Mouse (Mus musculus): ENCODE data around the gene Pgs1. TPM values are rescaled to one million over a fixed set of nuclear protein-coding genes. Genes with fewer than 3 reads are reported as not detected.

The Pgs1 gene
- polyA plus RNA-seq, 1 experiment from 2014 or later = 30.6 TPM

- no peaks in the 10 kb centered on the region for H3K9me3 ChIP-seq (ENCODE audit: control insufficient read depth, low read depth, low read length)
- peaks cover 27% of the 10 kb centered on the region; the same call in 1 of the 2 replicates for H3K4me1 ChIP-seq (ENCODE audit: control insufficient read depth, insufficient read depth, low read length)
- no peak overlapping the region for H3K4me2 ChIP-seq (replicated peaks; ENCODE audit: low read depth, low read length)
- no peaks in the 10 kb centered on the region for H3K27me3 ChIP-seq (ENCODE audit: control insufficient read depth, insufficient read depth, low read length)
- WGBS = 66% methylated on average over 5 of the region's 5 CpGs
- H3K4me3 ChIP-seq (ENCODE audit: low read depth, low read length) = no peak overlapping the region
- H3K9ac ChIP-seq (replicated peaks; ENCODE audit: low read depth, low read length) = no peak overlapping the region
- H3K36me3 ChIP-seq (ENCODE audit: control insufficient read depth, insufficient read depth, low read length) = peaks cover 19% of the 10 kb centered on the region
- no peak for ATAC-seq (ENCODE audit: insufficient number of reproducible peaks, insufficient read depth, low FRiP score, low read depth)
- H3K27ac ChIP-seq (ENCODE audit: low read length) = no peak overlapping the region
Observed at GRCm38 (mm10) chr11:118008144-118008805, 22.2 kb downstream of the Pgs1 start.

GRCm38 (mm10) chr11:118008843-118009242 is 22.8 kb downstream of the Pgs1 start:
- H3K9ac ChIP-seq (replicated peaks; ENCODE audit: low read depth, low read length) = 0 out of 2 replicates have a peak overlapping the region, but pooled peaks have one; percentile 1
- H3K4me3 ChIP-seq (ENCODE audit: low read depth, low read length) = no peak overlapping the region
- H3K4me2 ChIP-seq (replicated peaks; ENCODE audit: low read depth, low read length) = no peak overlapping the region
- WGBS = 74% methylated on average over 8 of the region's 8 CpGs
- H3K27ac ChIP-seq (ENCODE audit: low read length) = no peak overlapping the region
- H3K27me3 ChIP-seq (ENCODE audit: control insufficient read depth, insufficient read depth, low read length) = no peaks in the 10 kb centered on the region
- ATAC-seq (ENCODE audit: insufficient number of reproducible peaks, insufficient read depth, low FRiP score, low read depth) = no peak
- H3K9me3 ChIP-seq (ENCODE audit: control insufficient read depth, low read depth, low read length) = no peaks in the 10 kb centered on the region
- peaks cover 27% of the 10 kb centered on the region; the same call in 1 of the 2 replicates for H3K4me1 ChIP-seq (ENCODE audit: control insufficient read depth, insufficient read depth, low read length)
- peaks cover 16% of the 10 kb centered on the region for H3K36me3 ChIP-seq (ENCODE audit: control insufficient read depth, insufficient read depth, low read length)

- Histone ChIP-seq H3K36me3 (ENCODE audit: control insufficient read depth, insufficient read depth, low read length) (peaks cover 17% of the 10 kb centered on the region), H3K27ac (ENCODE audit: low read length) (no peak overlapping the region; the same call in 1 of the 2 replicates), H3K27me3 (ENCODE audit: control insufficient read depth, insufficient read depth, low read length) (no peaks in the 10 kb centered on the region), H3K9ac (replicated peaks; ENCODE audit: low read depth, low read length) (peak overlapping the region; percentile 1; the same call in 1 of the 2 replicates), H3K4me3 (ENCODE audit: low read depth, low read length) (no peak overlapping the region), H3K9me3 (ENCODE audit: control insufficient read depth, low read depth, low read length) (no peaks in the 10 kb centered on the region), H3K4me2 (replicated peaks; ENCODE audit: low read depth, low read length) (no peak overlapping the region), H3K4me1 (ENCODE audit: control insufficient read depth, insufficient read depth, low read length) (peaks cover 27% of the 10 kb centered on the region; the same call in 1 of the 2 replicates)
- WGBS = 45% methylated on average over 4 of the region's 4 CpGs
- ATAC-seq (ENCODE audit: insufficient number of reproducible peaks, insufficient read depth, low FRiP score, low read depth) = no peak
Observed at GRCm38 (mm10) chr11:118009865-118010571, 23.9 kb downstream of the Pgs1 start.

- WGBS = 48% methylated on average over 1 of the region's 1 CpGs
- Histone ChIP-seq H3K36me3 (ENCODE audit: control insufficient read depth, insufficient read depth, low read length) (peaks cover 6% of the 10 kb centered on the region), H3K9ac (replicated peaks; ENCODE audit: low read depth, low read length) (no peak overlapping the region), H3K4me2 (replicated peaks; ENCODE audit: low read depth, low read length) (no peak overlapping the region), H3K27ac (ENCODE audit: low read length) (peak overlapping the region; percentile 21; the same call in 1 of the 2 replicates), H3K27me3 (ENCODE audit: control insufficient read depth, insufficient read depth, low read length) (no peaks in the 10 kb centered on the region), H3K4me3 (ENCODE audit: low read depth, low read length) (no peak overlapping the region), H3K4me1 (ENCODE audit: control insufficient read depth, insufficient read depth, low read length) (peaks cover 22% of the 10 kb centered on the region; the same call in 1 of the 2 replicates), H3K9me3 (ENCODE audit: control insufficient read depth, low read depth, low read length) (no peaks in the 10 kb centered on the region)
- ATAC-seq (ENCODE audit: insufficient number of reproducible peaks, insufficient read depth, low FRiP score, low read depth) = no peak
Observed at GRCm38 (mm10) chr11:118012595-118012994, 26.5 kb downstream of the Pgs1 start.

GRCm38 (mm10) chr11:118013339-118013738 is 27.2 kb downstream of the Pgs1 start:
- Histone ChIP-seq H3K4me1 (ENCODE audit: control insufficient read depth, insufficient read depth, low read length) (peaks cover 15% of the 10 kb centered on the region; the same call in 1 of the 2 replicates), H3K36me3 (ENCODE audit: control insufficient read depth, insufficient read depth, low read length) (peaks cover 6% of the 10 kb centered on the region)
- ATAC-seq (ENCODE audit: insufficient number of reproducible peaks, insufficient read depth, low FRiP score, low read depth) = no peak

GRCm38 (mm10) chr11:118014391-118014995 is 28.4 kb downstream of the Pgs1 start:
- Histone ChIP-seq H3K4me3 (ENCODE audit: low read depth, low read length) (no peak overlapping the region), H3K27ac (ENCODE audit: low read length) (no peak overlapping the region), H3K9me3 (ENCODE audit: control insufficient read depth, low read depth, low read length) (no peaks in the 10 kb centered on the region), H3K27me3 (ENCODE audit: control insufficient read depth, insufficient read depth, low read length) (no peaks in the 10 kb centered on the region), H3K4me1 (ENCODE audit: control insufficient read depth, insufficient read depth, low read length) (peaks cover 3% of the 10 kb centered on the region; the same call in 1 of the 2 replicates), H3K9ac (replicated peaks; ENCODE audit: low read depth, low read length) (no peak overlapping the region), H3K4me2 (replicated peaks; ENCODE audit: low read depth, low read length) (no peak overlapping the region), H3K36me3 (ENCODE audit: control insufficient read depth, insufficient read depth, low read length) (peaks cover 6% of the 10 kb centered on the region)
- 78% methylated on average over 12 of the region's 12 CpGs for whole genome bisulfite sequencing
- ATAC-seq (ENCODE audit: insufficient number of reproducible peaks, insufficient read depth, low FRiP score, low read depth) = no peak

More at GRCm38 (mm10) chr11:118013339-118013738, 27.2 kb downstream of the Pgs1 start:
- H3K4me2 ChIP-seq (replicated peaks; ENCODE audit: low read depth, low read length) = no peak overlapping the region
- H3K27ac ChIP-seq (ENCODE audit: low read length) = no peak overlapping the region
- H3K4me3 ChIP-seq (ENCODE audit: low read depth, low read length) = no peak overlapping the region
- no peaks in the 10 kb centered on the region for H3K27me3 ChIP-seq (ENCODE audit: control insufficient read depth, insufficient read depth, low read length)
- 70% methylated on average over 2 of the region's 2 CpGs for WGBS
- H3K9ac ChIP-seq (replicated peaks; ENCODE audit: low read depth, low read length) = no peak overlapping the region
- no peaks in the 10 kb centered on the region for H3K9me3 ChIP-seq (ENCODE audit: control insufficient read depth, low read depth, low read length)

GRCm38 (mm10) chr11:118015381-118016145 is 29.5 kb downstream of the Pgs1 start:
- H3K27ac ChIP-seq (ENCODE audit: low read length) = no peak overlapping the region

GRCm38 (mm10) chr11:118018328-118018727 is 32.2 kb downstream of the Pgs1 start:
- no peaks in the 10 kb centered on the region for H3K9me3 ChIP-seq (ENCODE audit: control insufficient read depth, low read depth, low read length)
- 95% methylated on average over 4 of the region's 4 CpGs for WGBS
- no peak overlapping the region for H3K27ac ChIP-seq (ENCODE audit: low read length)
- no peaks in the 10 kb centered on the region for H3K27me3 ChIP-seq (ENCODE audit: control insufficient read depth, insufficient read depth, low read length)
- H3K4me1 ChIP-seq (ENCODE audit: control insufficient read depth, insufficient read depth, low read length) = no peaks in the 10 kb centered on the region
- H3K9ac ChIP-seq (replicated peaks; ENCODE audit: low read depth, low read length) = no peak overlapping the region
- ATAC-seq (ENCODE audit: insufficient number of reproducible peaks, insufficient read depth, low FRiP score, low read depth) = no peak
- H3K4me2 ChIP-seq (replicated peaks; ENCODE audit: low read depth, low read length) = no peak overlapping the region
- peaks cover 16% of the 10 kb centered on the region for H3K36me3 ChIP-seq (ENCODE audit: control insufficient read depth, insufficient read depth, low read length)
- H3K4me3 ChIP-seq (ENCODE audit: low read depth, low read length) = no peak overlapping the region

More at GRCm38 (mm10) chr11:118015381-118016145, 29.5 kb downstream of the Pgs1 start:
- Histone ChIP-seq H3K9me3 (ENCODE audit: control insufficient read depth, low read depth, low read length) (no peaks in the 10 kb centered on the region), H3K4me3 (ENCODE audit: low read depth, low read length) (no peak overlapping the region), H3K36me3 (ENCODE audit: control insufficient read depth, insufficient read depth, low read length) (peaks cover 12% of the 10 kb centered on the region), H3K9ac (replicated peaks; ENCODE audit: low read depth, low read length) (no peak overlapping the region), H3K4me2 (replicated peaks; ENCODE audit: low read depth, low read length) (no peak overlapping the region), H3K4me1 (ENCODE audit: control insufficient read depth, insufficient read depth, low read length) (no peaks in the 10 kb centered on the region), H3K27me3 (ENCODE audit: control insufficient read depth, insufficient read depth, low read length) (no peaks in the 10 kb centered on the region)
- ATAC-seq (ENCODE audit: insufficient number of reproducible peaks, insufficient read depth, low FRiP score, low read depth) = no peak
- 90% methylated on average over 8 of the region's 8 CpGs for WGBS
